Mouse (Mus musculus) erythroblast, embryonic 14.5 days (primary cell): ENCODE results near the gene Slc24a4.

Experiments used
- GATA1 ChIP-seq: IDR thresholded peaks from 2 replicates; pipeline ENCODE4 v1.6.1; 2012; ENCODE audit warnings: low read length, inconsistent platforms, mixed read lengths
- TAL1 ChIP-seq: IDR thresholded peaks from 3 replicates; pipeline ENCODE4 v1.6.1; 2012; ENCODE audit warnings: low read length, inconsistent platforms, mixed read lengths

- no peak for TF ChIP-seq GATA1
- TF ChIP-seq TAL1: no peak
These were observed 12.0 kb upstream of the Slc24a4 start for GRCm38 (mm10) chr12:102116580-102116979.
